Mouse (Mus musculus): ENCODE measurements at regions not wholly inside any gene's neighbourhood (a gene's known extent, or its start where the extent isn't known, plus 50 kb on each side); places are given as distances from the start of the nearest gene placed in this dataset.

DNA sequence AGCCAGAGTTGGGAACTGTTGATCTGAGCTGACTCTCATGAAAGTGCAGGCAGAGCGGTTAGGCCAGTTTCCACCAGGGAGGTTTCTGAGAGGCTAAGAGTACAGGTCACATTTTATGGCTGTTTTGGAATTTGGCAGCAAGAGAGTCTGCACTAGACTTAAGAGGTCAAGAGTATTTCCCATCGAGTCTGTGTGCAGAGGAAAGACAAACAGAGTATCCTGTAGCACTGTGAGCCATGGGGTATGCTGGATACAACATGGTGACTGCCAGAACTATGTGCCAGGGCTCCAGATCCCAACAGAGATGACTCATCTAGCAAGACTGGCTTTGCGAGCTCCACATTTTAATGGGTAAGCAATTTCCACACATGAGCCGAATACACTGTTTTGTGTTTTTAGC is 146.0 kb upstream of the Mpped2 start:
- peak; percentile 3 for DNase-seq

DNA sequence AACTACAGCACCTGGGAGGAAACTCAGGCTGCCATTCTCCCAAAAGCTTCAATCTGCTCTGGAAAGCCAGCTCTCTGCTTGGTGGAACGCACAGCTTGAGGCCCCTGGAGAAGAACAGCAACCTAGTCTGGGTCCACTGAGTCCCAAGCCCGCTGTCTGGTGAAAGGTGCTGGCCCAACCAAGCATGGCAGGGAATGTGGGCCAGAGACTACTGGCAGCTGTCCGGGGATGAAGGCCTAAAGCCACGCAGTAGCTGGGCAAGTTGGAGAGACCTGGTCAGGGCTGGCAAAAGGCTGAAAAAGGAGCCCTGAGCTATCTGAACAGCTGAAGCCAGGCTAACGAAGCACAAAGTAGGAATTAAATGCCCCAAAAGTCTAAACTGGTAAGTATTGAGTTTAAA is 139.4 kb upstream of the Mpped2 start:
- no peak for DNase-seq

DNA sequence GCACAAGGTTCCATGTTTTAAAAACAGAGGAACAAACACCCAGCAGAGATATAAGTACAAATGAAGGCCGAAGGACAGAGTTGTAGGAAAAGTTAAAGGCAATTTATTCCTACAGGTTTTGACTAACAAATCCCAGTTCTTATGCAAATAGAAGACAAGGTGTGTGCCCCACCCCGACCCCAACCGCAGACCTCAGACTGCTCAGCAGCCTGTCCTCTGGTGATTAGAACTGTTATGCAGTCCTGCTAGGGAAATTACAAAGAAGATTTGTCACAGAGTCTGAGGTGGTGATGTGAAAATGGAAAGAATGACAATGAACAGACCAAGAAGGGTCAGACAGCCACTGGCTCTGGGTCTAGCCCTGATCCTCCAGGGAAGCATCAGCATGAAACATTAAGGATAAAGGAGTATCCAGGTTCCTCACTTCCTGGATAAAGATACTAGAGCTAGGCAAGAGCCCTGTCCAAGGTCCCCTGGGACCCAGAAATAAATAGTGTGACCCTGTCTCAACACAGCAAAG is 131.4 kb upstream of the Mpped2 start:
- DNase-seq, result no peak

DNA sequence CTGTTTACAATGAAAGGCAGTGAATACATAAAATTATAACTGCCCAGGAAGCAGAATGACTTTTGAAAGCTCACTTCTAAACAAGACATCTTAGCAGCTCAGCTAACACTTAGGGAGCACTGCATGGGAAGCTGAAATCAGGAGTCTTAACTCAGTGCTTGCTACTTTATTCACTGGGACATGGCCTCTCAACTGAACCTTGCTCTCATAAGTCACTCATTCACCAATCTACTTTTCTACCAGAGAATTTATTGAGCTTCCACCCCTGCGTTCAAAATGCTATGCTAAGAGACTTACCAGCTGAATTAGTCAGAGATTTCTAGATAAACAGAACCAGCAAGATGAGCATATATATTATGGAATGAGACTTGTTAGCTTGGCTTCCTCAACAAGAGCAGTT is 122.8 kb upstream of the Mpped2 start:
- no peak for DNase-seq

DNA sequence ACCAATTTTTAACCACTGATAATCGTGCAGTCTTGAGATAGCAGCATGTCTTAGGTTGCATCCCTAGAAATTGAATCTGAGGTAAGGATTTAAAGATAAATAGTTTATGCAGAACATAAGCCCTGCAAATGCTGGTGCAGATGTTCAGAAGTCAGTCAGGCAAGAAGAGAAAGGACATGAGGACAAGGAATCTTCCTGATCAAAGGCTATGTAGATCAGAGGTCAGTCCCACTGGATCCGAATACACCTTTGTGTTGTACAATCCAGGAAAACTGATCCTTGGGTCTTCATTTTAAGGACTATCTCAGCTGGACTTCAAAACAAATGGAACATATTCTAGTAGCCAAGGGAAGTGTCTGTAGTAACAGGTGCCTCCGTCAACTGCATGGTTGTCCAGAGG is 121.7 kb upstream of the Mpped2 start:
- DNase-seq, result no peak

DNA sequence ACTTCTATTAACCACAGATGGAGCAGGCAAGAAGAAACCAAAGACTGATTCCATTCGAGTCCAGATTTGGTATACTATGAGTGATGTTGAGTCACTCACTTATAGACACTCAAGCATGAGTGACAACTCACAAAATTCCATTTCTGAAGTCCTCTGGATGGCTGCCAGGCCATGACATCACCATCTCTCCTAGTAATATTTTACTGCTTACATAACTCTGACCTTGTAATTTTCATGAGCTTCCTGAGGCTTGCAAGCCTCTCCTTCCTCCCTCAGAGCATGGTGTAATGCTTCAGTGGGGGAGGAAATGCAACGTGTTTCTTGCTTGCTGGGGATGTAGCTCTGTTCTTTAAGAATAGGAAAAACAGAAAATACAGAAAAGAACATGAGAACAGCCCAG is 121.2 kb upstream of the Mpped2 start:
- DNase-seq, result peak; percentile 6

DNA sequence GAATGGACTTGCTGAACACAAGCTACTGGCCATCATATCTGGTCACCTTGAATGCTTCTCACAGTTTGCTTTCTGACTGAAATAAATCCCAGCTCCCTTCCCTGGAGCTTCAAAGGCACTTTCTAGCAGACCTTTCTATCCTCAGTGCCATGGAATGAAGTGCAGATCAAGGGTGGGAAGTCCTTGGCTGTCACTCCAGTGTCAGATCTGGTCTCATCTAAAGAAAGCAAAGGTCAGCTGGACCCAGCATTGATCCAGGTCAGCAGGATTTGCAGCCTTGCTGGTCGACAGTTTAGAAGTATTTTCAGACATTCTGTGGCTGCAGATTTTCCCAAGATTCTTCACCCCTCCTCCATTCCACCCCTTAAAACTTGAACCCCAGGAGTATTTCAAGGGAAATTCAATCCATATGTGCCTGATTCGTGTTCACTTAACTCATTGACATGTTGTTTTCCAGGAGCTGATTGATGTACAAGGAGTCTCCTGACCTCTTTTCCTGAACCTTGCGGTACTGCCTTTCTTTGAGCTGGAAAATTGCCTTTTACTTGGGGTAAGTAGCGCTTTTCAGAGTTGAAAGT is 116.2 kb upstream of the Mpped2 start:
- DNase-seq, result no peak

DNA sequence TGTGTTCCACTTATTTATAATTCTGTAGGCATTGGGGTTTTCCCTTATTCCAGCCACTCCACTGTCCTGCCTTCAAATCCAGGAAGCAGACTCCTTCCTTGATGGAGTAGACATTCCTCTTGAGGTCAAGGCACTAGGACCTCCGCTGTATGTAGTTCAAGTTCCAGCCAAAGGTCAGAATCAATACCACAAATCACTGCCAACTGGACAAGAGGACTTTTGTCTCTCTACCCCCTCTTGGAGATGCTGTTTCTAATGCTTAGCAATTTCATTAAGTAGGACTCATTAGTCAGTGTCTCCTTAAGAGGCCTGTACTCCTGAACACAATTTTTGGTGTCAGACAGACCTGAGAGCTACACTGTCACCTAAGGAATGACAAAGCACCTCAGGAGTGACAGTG is 115.0 kb upstream of the Mpped2 start:
- no peak for DNase-seq

DNA sequence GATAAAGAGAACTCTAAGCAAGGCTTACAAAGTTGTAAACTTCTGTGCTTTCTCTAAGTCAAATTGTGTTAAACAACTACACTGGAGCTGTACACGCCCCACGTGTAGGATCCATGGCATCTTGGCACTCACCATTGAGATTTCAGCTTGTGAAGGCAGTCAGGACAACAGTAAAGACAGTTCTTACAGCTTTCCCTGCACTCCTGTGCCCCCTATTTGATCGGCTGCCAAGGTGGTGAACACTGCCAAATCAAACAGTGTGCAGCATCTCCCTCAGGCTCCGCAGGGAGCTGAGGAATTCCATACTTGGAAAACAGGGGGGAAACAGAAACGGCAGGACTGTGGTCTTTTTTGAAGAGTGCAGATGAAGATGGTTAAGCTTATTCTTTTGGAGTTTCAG is 112.4 kb upstream of the Mpped2 start:
- DNase-seq, result no peak

DNA sequence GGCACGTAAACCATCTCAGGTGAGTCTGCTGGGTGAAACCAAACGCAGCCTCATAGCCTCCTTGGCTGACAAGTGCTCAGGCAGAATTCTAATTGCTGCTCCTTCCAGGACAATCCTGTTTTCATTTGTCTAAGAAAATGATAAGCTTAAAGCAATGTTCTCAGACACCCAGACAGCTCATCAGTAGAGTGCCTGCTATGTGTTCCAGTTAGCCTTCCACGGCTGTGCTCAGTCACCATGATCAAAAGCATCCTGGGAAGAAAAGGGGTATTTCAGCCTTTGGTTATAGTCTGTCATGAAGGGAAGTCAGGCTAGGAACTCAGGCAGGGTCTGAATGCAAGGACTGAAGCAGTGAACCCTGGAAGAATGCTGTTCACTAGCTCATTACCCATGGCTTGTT is 71.8 kb upstream of the Mpped2 start:
- no peak for DNase-seq

DNA sequence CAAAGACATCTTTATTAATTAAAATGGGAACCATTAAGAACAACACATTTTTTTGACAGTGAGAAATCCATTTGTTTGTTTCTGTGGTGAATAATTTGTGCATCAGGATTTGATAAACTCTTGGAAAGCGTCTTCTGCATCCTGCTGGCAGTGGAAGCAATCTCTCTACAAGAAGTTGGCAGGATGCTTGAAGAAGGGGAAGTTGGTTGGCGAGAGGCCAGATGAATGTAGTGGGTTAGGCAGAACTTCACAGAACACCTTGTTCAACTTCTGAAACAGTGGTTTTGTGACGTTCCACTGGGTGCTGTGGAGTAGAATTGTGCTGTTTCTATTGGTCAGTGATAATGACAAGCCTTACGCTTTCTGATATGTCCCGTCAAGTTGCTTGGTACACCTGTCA is 70.7 kb upstream of the Mpped2 start:
- no peak for DNase-seq

DNA sequence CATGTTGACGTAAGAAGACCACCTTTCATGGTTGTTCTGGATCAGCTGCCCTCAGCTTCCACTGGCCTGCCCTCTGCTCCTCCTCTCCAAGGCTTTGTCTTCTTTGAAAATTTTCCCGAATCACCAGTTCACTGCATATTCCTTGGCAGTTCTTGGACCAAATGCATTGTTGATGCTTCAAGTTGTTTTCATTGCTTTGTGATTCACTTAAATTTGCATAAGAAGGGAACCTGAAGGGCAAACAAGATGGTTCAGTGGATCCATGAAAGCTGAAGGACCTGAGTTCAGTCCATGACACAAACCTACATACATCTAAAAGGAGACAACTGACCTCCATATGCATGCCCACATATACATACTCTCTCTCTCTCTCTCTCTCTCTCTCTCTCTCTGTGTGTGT is 69.4 kb upstream of the Mpped2 start:
- no peak for DNase-seq

DNA sequence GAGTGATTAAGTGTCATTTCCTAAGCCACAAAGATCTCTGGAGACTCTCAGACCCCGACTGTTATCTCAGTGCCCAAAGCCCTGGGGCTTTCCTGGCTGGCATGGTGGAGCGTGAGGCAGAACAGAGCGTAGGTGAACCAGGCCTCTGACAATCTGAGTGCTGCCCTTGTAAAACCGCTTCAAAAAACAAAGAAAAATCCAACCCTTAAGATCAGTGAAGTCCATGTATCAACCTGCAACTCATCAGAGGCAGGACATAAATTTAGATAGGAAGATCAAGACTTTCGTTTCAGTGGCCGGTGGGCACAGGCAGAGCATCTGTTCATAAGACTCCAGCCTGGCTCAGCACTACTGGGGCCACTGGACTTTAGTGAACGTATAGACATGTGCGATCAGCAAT is 61.1 kb upstream of the Mpped2 start:
- no peak for DNase-seq
